Mouse (Mus musculus) cortical plate, adult 2 months (tissue): ENCODE data around the gene Mrtfa.

Source experiments
- CTCF ChIP-seq: fragments of 200-500 bp; IDR thresholded peaks from 2 replicates; pipeline ENCODE4 v1.5.1; 2011; ENCODE audit warnings: mild to moderate bottlenecking, control low read depth, low read length; ENCODE audit not compliant: insufficient read depth; ENCODE audit errors: extremely low read depth
- POLR2A ChIP-seq: fragments of 200-500 bp; IDR thresholded peaks from 2 replicates; pipeline ENCODE4 v1.6.1; 2011; ENCODE audit warnings: mild to moderate bottlenecking, low read length, control low read depth; ENCODE audit not compliant: insufficient read depth; ENCODE audit errors: extremely low read depth

DNA sequence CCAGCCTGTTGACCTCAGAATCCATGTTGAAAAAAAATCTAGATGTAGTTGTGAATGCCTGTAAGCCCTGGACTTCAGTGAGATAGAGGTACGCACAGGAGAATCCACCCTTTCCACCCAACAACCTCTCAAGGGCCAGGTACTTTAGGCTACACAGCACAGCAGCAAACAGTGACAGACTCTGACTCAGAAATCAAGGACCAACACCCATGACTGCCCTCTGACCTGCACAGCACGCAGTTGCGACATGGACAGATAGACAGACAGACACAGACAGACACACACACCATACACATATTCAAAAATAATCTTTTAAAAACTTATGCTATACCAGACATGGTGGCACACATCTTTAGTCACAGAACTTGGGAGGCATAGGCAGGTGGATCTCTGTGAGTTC, 34.7 kb downstream of the Mrtfa start:
- no peak for TF ChIP-seq POLR2A
- TF ChIP-seq CTCF, result no peak
